Mouse (Mus musculus): ENCODE results near the gene Gm16451.
"Not testable (repeated sequence)": the region's sequence is repeated elsewhere in the genome, so short reads cannot be mapped to it uniquely, and the experiment has no call there.

The Gm16451 gene

GRCm38 (mm10) chr7:22118145-22118544, at the start of gene Gm16451:
Gene Gm16451, minus strand, starts transcription at chr7:22118245.
- not testable (repeated sequence) for DNase-seq

GRCm38 (mm10) chr7:22163935-22164334, 45.9 kb upstream of the Gm16451 start, which contains the start of gene Vmn1r142:
Gene Vmn1r142, minus strand, starts transcription at chr7:22164035.
- DNase-seq, result not testable (repeated sequence)

GRCm38 (mm10) chr7:22134641-22135040, 16.6 kb upstream of the Gm16451 start, which contains the start of gene Gm10666:
Gene Gm10666, minus strand, starts transcription at chr7:22134741.
- not testable (repeated sequence) for DNase-seq

GRCm38 (mm10) chr7:22068757-22069156, 49.3 kb downstream of the Gm16451 start, which contains the start of gene Vmn1r139:
Gene Vmn1r139, plus strand, starts transcription at chr7:22069057.
- DNase-seq, result not testable (repeated sequence)
